Mouse (Mus musculus) CH12.LX (cell line): ENCODE results near the gene Tmem42.

ENCODE experiments used
- CHD1 ChIP-seq: IDR thresholded peaks from 2 replicates; pipeline ENCODE4 v1.6.1; 2012; ENCODE audit warnings: low read depth, low read length, improper control_type of control experiment, inconsistent platforms
- CTCF ChIP-seq, 2 experiments: IDR thresholded peaks in 1 of 2; conservative IDR thresholded peaks in 1 of 2; 2 replicates each; pipeline ENCODE4 v1.5.1; 2011 to 2012; ENCODE audit warnings: low read depth in 2 of 2, low read length in 2 of 2, improper control_type of control experiment in 1 of 2, inconsistent platforms in 1 of 2, mild to moderate bottlenecking in 1 of 2, moderate library complexity in 1 of 2
- EP300 ChIP-seq: IDR thresholded peaks from 2 replicates; pipeline ENCODE4 v1.6.1; 2011; ENCODE audit warnings: low read length, improper control_type of control experiment
- MEF2A ChIP-seq: IDR thresholded peaks from 2 replicates; pipeline ENCODE4 v1.6.1; 2014; ENCODE audit warnings: low read depth, mild to moderate bottlenecking, inconsistent platforms, low read length, improper control_type of control experiment, borderline replicate concordance
- RCOR1 ChIP-seq: conservative IDR thresholded peaks from 2 replicates; pipeline ENCODE4 v1.6.1; 2012; ENCODE audit warnings: low read depth, mild to moderate bottlenecking, inconsistent platforms, low read length, improper control_type of control experiment
- USF2 ChIP-seq: conservative IDR thresholded peaks from 2 replicates; pipeline ENCODE4 v1.6.1; 2011; ENCODE audit warnings: low read depth, low read length, improper control_type of control experiment

- TF ChIP-seq RCOR1 (no peak), CTCF (conservative IDR thresholded peaks at IDR 0.05 in 1 of 2, IDR thresholded peaks at IDR 0.05 in 1 of 2; ENCODE audit: low read depth in 2 of 2, low read length in 2 of 2) (no peak), CHD1 (no peak), EP300 (no peak), USF2 (no peak), MEF2A (no peak)
Measured at GRCm38 (mm10) chr9:123024201-123024600, 3.1 kb downstream of the Tmem42 start.
